Mouse (Mus musculus) kidney, adult 11 months (tissue): ENCODE measurements around the gene Pgf.

Experiments
- DNase-seq: peaks from one replicate; pipeline ENCODE4 v3.0.0; 2022

Gene Pgf

DNA sequence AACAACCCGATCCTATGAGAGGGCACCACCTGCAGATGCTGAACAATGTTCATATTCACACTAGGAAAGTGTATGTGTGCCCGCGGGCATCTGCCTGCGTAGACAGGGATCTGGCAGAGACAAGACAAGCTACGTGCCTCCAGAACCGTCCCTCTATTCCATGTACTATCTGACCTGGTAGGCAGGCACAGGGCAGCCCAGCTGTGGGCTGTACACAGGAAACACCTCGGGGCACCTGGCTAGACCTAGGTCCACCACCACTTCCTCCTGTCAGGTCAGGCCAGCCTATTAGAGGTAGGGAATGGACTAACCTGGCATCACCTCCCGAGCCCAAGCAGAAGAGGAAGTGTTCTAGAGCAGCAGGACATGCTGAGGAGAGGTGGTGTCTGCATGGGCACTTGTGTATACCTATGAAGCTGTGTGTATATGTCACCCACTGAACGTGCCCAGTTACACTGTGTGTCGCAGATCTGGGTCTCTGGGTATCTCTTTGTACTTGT is at the start of gene Pgf:
Gene Pgf, minus strand, starts transcription at position 51 of the 500 bp plus-strand sequence.
- no peak for DNase-seq

DNA sequence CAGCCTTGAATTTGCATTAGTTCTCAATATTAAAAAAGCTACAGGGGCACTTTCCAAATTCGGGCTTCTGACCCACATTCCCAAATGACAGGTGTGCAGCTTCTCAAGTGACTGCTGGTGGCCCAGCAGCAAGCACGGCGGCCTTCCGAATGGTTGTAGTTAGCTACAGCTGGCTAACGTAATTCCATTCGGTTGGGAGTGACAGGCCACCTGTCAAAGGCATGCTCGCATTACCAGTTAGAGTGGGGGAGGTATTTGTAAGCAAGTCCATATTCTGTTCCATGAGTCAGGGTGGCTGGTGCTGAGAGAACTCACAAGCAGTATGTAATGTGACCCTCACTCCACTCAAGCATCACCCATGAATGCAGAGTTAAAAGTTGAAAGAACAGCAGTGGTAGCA is 49.6 kb upstream of the Pgf start:
- DNase-seq: no peak

DNA sequence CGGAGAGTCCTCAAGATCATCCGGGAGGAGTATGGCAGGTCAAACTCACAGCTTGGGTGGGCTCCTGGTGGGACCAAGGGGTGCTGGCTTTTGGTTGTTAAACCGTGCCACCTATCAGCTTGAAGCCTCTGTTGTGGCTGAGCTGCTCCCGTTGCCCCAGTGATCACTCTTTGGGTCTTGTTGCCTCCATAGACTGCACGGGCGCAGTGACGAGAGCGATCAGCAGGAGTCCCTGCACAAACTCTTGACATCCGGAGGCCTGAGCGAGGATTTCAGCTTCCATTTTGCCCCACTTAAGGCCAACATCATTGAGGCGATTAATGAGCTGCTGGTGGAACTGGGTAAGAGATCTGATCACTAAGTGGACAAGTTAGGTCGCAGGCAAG is 42.3 kb upstream of the Pgf start:
- no peak for DNase-seq

DNA sequence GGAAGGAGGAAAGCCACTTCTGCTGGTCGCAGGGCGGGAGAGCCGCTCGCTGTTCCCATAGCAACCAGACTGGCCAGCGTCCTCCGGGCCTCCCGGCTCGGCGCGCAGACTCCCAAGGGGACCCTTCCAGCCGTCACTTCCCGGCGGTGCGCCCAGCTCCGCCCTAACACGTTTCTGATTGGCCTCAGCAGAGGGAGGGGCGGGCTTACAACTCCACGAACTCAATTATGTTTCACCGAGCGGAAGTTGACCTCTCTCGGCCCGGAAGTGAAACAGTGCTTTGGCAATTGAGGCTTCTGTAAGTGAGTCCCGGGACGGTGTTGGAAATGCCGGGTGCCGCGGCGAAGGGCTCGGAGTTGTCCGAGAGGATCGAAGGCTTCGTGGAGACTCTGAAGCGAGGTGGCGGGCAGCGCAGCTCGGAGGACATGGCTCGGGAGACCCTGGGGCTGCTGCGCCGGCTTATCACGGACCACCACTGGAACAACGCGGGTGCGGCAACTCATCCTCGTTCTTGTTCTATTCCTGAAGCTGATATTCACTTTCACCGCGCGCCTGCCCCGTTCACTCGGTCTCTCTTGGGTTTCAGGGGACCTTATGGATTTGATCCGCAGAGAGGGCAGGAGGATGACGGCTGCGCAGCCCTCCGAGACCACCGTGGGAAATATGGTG is 41.8 kb upstream of the Pgf start, which contains the start of gene Eif2b2:
Gene Eif2b2, plus strand, starts transcription at position 246 of the 669 bp plus-strand sequence.
- peak; percentile 99 for DNase-seq

- DNase-seq: no peak
These were observed 40.2 kb upstream of the Pgf start for GRCm38 (mm10) chr12:85217733-85218310.

DNA sequence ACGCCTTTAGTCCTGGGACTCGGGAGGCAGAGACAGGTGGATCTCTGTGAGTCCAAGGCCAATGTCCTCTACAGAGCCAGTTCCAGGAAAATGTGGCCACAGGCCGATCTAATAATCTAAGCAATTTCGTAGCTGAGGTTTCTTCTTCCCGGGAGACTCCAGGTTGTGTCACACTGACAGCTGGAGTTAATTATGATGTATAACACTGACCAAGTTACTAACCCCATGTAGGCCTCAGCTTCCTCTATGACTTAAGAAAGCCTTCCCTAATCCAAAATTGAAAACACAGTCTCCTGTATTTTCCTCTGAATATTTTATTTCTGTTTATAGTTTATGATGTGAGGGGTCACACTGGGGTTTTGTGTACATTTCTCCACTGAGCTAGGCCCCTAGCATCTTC is 37.4 kb upstream of the Pgf start:
- DNase-seq: no peak

- no peak for DNase-seq
These were observed 31.2 kb upstream of the Pgf start for GRCm38 (mm10) chr12:85208687-85209199.

GRCm38 (mm10) chr12:85205425-85205824 is 27.8 kb upstream of the Pgf start:
- no peak for DNase-seq

DNA sequence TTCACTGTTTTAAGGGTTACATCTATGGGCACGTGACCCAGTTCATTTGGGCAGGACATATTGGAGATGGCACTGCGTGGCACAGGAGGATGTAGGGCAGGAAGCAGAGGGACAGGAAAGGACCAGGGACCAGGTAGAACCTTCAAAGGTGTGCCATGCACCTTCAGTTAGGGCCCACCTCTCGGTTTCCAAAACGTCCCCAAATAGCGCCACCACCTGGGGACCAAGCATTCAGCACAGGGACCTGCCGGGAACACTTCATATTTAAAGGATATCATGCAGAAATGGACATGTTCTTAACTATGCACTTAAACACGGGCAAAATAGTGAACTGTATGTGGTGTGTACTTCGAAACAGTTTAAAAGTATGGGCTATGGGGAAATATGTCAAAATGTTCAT is 26.5 kb upstream of the Pgf start:
- DNase-seq: no peak

DNA sequence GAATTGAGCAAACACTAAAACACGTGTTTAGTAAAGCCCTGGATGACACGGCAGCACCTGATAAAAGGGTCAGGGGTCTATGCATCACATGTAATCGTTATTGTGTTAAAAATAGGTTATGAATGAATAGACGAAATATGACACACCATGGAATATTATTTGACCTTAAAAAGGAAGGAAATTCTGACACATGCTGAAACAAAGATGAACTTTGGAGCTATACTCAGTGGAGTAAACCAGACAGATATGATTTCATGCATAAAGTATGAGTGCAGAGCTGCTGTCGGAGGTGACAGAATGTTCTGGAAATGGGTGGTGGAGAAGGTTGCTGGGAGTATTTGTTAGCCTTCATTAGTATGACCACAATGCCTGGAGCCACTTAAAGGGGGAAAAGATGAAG is 26.1 kb upstream of the Pgf start:
- no peak for DNase-seq

DNA sequence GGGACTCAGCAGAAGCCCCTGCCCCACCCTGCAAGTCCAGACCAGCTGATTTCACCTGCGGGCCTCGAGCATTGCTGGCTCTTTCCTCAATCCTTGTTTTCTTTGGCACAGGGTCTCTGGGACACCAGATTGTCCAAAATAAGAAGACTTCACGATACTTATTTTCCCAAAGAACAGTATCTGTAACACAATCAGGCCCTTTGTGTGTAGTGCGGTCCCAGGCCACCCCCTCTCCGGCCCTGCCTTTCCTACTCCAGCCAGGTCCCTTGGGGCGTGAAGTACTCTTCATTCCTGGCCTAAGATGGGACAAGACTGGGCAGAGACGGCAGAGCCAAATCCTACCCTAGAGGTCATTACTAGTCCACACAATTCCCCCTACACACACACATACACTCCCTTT is 24.6 kb upstream of the Pgf start:
- DNase-seq: no peak

DNA sequence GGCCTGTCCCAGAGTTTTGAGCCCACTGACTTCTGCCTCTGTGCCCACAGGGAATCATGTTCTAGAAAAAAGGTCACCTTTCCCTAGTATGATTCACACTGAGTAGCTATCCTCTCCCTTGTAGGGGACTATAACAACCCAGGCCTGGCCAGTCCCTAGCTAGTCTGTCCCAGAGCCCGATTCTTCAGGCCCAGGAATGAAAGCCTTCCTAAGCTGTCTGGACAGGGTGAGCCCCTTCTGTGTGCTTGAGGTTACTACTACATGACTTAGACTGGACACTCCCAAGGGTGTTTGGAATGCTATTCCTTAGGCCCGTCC is 24.2 kb upstream of the Pgf start:
- no peak for DNase-seq

GRCm38 (mm10) chr12:85200929-85201829 is 23.6 kb upstream of the Pgf start:
- no peak for DNase-seq

DNA sequence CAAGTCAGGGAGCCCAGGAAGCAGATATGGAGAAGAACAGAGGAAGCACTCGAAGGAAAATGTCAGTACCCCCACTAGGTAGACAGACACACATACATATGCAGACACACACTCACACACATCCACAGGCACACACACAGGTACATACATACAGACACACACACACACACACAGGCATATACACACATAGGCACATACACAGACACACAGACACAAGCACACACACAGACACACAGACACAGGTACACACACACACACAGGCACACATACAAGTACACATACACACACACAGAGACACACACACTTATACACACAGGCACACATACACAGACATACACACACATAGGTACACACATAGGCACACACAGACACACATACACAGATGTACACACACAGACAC is 22.4 kb upstream of the Pgf start:
- DNase-seq: no peak

- DNase-seq: no peak
These were observed 20.3 kb upstream of the Pgf start for GRCm38 (mm10) chr12:85197936-85198335.

DNA sequence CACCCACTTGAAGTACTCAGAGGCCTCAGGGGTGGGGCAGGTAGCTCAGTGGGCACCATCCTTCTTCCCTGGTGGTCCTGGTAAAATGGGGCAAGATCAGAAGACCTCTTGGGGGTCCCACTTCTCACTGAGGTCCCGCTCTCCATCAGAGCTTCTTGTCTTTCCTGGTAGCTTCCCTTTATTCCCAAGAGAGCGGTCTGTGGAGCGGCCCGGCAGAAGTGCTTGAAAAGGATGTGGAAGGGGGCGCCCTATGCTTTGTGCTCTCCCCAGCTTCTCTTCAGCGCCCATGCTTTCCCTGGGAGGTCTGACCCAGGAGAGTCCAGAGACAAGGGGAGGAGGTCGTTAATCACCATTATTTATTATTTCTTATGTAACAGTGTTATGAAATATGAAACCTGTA is 19.8 kb upstream of the Pgf start:
- no peak for DNase-seq

DNA sequence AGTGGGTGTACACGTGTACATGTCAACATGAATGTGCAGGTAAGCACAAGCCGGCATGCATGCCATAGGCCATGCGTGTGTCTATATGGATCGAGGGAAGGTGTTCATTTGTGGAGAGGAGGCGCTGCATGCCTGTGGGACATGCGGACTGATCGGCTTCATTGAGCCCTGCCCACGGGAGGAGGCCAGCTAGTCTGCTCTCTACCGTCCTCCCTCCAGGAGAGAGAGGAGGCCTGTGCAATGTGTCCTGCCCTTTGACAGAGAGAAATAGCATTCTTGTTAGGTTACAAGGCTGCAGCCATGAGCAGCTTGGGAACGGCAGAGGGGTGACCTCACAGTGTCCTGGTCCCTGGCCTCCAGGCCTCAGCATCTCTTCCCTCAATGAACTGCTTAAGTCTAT is 18.6 kb upstream of the Pgf start:
- DNase-seq: no peak

DNA sequence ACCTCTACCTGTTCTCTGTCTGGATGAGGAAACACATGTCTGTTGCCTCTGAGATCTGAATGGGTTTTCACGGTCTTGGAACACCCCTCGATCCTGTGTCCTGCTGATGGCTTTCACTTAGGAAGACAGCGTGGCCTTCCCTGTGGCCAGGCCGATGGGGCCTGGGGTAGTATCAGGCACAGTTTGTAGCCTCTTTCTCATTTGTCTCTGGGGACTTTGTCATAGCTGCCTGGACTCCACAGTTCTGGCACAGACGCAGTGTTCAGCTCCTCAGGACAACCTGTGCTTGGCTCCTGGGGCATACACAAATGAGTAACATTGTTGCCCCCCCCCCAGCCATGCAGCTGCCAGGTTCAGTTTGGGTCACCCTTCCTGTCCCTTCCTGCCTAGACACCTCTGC is 17.5 kb upstream of the Pgf start:
- no peak for DNase-seq

- DNase-seq: peak; percentile 56
These were observed 17.0 kb upstream of the Pgf start for GRCm38 (mm10) chr12:85194623-85195018.

GRCm38 (mm10) chr12:85193923-85194622 is 16.5 kb upstream of the Pgf start:
- DNase-seq: no peak

DNA sequence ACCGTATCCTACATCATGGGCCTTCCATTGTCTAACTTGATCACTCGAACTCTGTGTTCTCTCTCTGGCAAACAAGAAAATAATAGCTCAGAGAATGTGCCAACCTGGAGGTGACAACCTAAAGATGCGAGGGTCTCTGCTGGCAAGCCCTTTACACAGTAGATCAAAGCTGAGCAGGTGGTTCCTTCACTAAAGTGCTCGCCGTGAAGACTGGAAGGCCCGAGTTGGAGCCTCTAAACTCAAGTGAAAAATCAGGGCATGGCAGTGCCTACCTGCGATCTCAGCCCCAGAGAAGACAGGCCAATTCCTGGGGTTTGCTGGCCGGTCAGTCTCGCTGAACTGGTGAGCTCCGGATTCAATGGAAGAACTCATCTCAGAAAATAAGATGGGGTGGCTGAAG is 15.6 kb upstream of the Pgf start:
- DNase-seq: no peak

DNA sequence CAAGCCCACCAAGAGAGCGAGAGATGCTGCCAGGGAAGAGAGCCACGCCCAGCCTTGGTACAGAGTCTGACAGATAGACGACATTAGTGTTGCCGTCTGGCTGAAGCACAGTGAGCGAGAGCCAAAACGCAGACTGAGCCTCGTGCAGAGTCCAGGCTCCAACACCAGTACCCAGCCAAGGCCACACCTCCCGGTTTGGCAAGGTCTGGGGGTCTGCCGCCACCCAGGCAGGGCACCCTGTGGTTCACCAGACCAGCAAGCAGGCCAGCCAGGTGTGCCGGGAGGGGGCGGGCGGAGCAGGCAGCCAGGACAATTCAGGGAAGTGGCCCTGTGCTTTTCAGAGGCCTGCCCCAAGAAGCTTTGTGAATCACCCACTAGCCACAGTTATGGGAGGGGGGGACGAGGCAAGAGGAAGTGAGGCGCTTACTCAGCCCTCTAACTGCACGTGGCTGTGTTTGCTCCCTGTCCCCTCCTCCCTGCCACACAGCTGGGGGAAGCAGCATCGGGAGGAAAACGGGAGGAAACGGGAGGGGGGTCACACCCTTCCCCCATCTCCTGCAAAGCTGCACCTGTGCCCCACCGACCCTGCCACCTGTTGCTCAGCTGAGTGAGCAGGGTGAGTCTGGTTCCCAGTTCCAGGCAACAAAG is 15.0 kb upstream of the Pgf start:
- peak; percentile 17 for DNase-seq

GRCm38 (mm10) chr12:85190290-85190689 is 12.7 kb upstream of the Pgf start:
- no peak for DNase-seq
